Mouse (Mus musculus): ENCODE data around the gene Car2. TPM values are rescaled to one million over a fixed set of nuclear protein-coding genes. Genes with fewer than 3 reads are reported as not detected.
A peak's percentile ranks its signal among the peaks of the same experiment; 100 is the strongest.

The Car2 gene
- total RNA-seq (2021) = 100 to 1,000 TPM; 148 to 150 TPM

DNA sequence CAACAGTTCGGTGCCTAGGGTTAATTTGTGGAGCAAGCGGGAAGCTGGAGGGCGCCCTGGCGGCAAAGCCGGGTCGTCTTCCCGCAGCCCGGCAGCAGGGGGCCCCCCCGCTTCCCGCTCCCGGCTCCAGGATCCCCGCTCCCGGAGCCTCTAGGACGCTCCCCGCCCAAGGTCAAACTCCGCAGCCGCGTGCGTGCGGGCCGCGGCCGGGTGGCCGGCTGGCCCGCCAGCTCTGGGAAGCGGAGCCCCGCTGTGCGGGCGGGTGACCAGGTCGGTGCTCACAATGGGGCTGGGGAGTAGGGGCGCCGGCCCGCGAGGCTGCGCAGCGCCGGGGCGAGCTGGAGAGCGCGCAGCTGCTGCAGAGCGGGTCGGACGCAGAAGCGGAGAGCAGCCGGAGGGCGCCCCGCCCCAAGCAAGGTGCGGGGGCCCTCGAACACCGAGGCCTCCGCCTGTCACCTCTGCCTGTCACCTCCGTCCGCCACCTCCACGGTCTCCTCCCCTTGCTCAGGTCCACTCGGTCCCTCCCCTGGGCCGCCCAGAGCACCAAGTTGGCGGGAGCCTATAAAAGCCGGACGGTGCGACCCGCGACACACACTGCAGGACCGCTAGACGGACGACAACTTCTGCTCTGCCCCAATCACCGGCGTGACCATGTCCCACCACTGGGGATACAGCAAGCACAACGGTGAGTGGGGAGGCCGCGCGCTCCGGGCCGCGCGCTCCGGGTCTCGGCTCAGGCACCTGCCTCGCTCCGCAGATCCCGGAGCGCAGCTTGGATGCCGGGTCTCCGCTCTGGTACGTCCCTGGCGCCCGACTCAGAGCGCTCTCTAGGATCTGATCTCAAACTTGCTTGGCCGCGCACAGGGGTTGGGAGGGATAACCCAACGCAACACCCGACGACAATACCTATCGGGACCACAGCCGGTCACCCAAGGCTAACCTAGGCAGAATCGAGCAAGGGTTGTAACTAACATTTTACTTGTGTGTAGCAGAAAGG is at the start of gene Car2:
Gene Car2 (plus strand): TSS at position 172 of the 997 bp plus-strand sequence.
- DNase-seq = peak; percentile 80 to 81

DNA sequence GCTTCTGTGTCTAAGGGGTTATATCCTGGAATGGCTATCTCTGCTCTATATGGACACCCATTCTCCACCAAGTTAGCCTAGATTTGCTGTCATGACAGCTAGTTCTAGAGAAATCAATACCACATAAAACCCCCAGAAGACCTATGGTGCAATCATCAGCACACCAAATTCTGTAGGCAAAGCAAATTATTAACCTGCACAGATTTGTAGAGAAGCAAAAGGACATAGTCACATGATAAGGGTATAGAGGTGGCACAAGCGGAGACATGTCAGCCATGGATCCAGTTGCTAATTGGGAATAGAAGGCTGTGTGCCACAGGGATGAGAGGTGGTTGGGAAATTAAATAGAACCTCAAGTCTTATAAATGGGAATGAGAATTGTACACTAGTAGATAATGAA is 47.1 kb upstream of the Car2 start:
- DNase-seq = no peak

DNA sequence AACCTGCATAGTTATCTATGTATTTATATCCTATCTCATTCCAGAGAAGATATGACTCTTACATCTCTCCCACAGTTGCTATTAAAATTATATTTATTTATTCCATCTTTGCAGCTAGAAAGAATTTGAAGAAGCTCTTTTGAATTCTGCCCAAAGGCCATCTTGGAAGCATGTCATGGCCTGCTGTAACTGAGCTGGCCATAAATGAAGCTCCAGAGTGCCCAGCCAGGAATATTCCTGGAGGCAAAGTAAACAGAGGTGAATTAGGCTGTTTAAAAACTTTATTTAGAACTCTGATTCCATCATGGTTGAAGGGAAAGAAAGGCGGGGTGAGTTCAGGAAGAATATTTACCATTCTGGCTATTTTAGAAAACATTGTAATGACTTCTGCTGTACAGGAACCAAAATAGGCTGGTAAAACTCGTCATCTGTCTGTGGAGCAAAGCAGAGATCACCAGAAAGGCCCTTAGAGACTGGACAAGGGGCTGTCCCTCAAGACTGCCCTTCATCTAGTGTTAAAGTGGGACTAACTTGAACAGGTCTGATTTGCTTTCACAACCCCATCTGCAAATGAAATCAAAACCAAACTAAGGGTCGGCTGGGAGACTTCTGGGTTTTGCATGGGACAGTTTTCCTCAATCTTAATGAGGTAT is 46.5 kb upstream of the Car2 start:
- DNase-seq = no peak

DNA sequence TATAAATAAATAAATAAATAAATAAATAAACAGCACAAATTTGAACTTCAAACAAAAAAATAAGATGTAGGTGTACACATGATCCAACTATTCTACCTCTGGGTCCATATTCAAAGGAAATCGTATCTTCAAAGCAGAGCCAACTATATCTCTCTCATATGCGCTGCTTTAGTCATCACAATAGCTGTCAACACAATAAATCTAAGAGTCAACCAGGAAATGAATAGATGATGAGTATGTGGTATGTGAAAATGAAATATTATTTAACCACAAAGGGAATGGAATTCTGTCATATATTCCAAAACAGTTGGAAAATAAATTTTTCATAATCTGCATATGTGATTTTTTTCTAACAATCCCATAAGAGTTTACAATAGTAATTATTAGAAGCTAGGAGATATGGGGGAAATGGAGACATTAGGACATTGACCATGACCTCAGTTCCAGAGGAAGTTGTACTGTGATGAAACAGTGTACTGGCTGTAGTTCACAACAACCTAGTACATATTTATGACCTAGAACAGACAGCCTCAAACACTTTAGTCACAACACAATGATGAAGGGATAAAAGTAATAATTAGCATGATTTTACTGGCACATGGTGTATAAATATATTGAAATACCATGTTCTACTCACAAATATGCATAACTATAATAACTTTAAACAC is 37.4 kb upstream of the Car2 start:
- DNase-seq = no peak

DNA sequence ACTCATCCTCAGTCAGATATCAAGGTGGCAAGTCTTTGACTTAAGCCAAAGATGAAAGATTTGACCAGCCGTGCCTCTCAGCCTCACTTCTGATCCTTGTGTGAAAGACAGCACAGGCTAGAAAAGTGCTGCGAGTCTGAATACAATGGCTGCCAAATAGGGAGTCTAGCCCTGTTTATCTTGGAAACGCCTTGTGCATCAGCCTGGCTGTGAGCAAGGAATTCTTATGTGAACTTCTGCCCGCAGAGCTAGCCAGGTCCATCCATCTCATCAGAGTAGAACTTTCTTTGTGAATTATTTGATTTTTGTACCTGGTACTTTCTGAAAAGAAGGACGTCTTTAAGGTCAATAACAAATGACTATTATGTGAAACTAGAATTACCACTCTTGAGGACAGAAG is 32.1 kb upstream of the Car2 start:
- DNase-seq = no peak

DNA sequence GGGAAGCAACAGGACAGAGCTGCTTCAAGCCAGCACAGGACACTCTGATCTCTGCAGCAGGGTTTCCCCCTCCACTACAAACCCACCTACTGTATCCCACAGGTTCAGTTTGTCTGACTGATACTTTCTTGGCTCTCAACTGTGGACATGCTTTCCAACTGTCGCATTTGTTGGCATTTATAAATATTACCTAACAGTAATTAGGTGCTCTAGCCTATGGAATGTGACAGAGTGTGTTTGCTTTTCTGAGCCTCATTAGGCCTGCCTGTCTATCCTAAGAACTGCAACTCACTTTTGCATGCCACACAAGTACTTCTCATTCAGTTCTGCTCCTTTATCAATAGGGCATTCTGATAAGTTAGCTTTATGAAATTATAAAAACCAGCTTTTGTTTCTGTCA is 31.6 kb upstream of the Car2 start:
- no peak for DNase-seq

DNA sequence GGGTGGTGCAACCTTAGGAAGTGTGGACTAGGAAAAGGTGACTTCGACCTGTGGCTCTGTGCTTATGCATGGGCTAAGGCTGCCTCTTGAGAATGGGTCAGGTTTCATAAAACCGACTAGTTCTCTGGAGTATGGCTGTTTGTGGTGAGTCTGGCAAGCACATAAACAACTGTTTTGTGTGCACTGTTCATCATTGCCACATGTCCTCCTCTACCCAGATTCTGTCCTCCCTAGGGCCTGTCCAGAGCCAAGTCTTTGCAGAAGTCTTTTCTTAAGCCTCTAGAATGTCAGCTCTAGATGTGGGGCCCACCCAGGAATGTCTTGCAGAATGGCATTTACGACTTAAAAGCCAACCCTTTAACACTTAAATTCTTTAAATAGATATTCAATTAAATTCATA is 28.2 kb upstream of the Car2 start:
- no peak for DNase-seq

DNA sequence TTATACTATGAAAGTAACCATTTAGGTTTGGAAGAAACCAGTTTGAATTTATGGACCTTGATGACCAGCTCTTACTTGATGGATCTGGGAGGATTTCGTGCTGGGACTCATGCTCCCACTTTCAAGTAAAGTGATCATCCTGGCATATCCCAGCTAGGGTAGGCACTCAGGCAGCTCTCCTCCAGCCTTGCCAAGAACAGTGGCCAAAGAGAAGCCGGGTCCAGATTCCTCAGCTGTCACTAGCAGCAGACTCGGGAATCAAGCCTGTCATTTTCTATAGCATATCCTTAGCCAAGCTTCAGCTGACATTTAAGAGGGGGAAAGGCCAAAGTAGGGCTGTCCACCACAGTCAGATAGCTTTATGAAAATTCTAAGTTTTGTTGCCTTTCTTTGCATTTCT is 25.8 kb upstream of the Car2 start:
- DNase-seq = no peak

DNA sequence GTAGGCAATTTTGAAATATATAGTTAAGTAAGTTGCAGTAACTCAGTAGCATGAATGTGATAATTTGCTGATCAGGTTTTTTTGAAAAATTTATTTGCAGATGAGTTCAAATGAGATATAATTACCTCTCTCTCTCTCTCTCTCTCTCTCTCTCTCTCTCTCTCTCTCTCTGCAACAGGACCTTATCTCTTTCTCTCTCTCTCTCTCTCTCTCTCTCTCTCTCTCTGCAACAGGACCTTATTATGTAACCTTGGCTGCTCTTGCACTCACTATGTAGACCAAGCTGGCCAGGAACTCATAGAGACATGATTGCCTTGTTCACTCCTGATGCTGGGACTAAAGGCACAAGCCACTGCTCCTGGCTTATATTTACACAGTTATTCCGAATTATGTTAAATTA is 24.9 kb upstream of the Car2 start:
- no peak for DNase-seq

DNA sequence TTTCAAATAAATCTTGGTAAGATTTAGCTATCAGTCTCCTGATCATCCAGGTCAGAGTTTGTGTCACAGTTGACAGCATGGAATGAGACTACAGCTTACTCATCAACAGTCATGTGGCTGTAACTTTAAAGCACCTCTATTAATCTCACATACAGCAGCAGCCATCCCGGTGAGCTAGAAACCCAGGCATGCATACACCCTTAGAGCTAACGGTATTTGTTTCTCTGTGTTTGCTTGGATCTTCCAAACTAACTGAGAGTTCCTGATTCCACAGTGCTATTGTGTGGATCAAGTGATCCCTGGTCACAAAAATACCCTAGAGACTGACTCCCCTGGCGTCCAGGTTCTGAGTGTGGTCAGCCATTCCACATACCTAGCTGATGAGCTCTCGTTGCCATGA is 24.3 kb upstream of the Car2 start:
- DNase-seq = no peak

DNA sequence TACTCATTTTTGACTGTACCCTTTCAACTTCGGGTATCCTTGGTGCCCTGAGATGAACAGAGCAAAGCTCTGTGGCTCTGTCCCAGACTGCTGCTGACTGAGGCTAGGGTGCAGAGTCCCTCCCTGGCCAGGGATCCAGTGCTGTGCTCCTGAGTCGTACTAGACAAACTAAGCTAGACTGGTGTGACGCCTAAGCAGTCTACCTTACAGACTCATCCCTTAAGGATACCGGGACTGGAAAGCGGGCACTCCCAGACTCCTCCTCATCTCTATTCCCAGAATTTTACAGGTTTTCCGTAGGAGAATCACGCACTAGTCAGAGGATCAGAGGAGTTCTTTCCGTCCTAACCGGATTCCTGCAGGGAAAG is 23.4 kb upstream of the Car2 start:
- no peak for DNase-seq

DNA sequence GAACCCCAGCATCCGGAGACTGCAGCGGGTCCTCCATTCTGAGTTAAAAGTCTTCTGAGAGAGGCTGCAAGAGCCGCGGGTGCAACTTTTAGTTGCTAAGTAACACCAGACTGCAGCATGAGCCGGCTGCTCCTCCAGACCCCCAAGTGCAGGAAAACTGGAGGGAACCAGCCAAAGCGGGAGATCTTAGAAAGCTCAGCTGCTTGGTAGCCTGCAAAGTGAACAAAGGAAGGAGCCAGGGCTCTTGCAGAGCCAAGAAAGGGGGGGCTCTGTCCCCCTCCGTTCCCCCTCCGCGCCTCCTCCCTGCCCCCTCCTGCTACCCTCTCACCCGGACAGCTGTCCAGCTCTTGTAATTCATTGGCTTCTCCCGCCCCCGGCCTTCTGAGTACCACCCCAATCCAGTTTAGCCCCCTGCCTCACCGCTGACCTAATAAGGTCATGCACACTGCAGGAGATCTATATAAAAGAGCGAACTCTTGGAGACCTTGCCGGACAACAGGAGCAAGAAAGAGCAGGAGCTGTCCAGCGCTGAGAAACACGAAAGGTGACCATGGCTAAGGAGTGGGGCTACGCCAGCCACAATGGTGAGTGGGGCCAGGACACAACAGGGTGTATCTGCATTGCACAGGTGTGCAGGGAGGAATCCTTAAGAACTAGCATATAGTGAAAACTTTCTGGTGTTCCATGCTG is 22.9 kb upstream of the Car2 start, which contains the start of gene Car3:
Gene Car3 (plus strand): TSS at position 491 of the 690 bp plus-strand sequence.
- DNase-seq = peak in 1 of 2 experiments; percentile 9

DNA sequence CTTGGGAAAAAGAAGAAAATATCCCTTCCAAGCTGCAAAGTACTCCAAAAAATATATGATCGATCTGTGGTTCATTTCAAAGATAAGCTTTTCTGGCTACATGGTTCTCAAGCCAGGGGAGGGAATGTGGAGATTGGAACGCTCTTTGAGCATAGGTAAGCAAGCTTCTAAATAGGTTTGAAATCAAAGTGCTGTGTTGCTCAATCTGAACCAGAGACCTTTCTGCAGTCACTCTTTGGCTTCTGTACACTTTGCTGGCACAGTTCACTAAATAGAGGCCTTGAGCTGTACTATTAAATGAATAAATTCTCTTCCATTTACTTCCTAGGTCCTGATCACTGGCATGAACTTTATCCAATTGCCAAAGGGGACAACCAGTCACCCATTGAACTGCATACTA is 22.2 kb upstream of the Car2 start:
- DNase-seq = no peak

DNA sequence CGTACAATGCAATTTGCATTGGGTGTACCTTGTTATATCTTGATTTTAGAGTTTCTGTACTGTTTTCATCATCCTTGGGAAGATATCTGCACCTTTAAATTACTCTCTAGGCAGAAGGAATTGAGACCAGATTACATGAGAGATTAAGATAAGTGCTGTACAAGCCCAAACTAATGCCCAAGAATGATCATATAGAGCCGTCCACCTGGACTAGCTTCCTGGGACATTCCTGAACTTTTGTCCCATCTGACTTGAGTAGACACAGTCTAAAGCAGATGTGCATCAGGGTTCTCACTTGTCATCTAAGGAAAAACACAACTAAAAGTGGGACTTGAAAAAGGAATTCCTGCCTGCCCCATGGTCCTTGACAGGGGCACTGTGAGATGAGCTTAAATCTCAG is 20.1 kb upstream of the Car2 start:
- no peak for DNase-seq

DNA sequence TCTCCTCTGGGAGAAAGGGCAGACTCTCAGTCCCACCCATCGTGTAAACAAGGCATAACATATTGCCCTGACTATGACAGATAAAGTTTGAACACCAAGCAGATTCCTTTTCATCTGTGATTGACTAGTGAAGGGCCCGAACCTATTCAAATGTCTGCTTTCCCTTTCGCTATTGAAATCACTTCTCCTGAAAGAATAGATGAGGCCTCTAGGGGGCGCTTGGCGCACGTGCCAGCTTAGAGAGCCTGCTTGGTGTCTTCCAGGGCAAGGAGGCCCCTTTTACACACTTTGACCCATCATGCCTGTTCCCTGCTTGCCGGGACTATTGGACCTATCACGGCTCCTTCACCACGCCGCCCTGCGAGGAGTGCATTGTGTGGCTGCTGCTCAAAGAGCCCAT is 16.3 kb upstream of the Car2 start:
- peak; percentile 30 to 51 for DNase-seq

DNA sequence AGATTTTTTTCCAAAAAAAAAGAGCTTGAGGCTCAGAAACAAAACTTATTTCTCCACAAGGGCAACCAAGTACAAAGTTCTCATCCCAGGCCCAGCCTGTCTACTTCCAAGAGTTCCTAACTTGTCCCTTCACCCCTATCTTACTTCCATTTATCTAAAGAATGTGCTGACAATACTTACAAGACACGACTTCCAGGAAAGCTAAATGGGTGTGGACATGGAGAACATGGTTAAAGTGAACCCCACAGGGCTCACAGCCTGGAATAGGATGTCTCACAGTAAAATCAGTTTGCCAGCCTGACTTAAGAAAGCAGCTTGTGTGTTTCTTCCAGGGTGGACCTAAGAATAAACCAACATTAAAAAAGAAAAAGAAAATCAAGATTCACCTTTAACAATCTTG is 15.5 kb upstream of the Car2 start:
- DNase-seq = no peak

DNA sequence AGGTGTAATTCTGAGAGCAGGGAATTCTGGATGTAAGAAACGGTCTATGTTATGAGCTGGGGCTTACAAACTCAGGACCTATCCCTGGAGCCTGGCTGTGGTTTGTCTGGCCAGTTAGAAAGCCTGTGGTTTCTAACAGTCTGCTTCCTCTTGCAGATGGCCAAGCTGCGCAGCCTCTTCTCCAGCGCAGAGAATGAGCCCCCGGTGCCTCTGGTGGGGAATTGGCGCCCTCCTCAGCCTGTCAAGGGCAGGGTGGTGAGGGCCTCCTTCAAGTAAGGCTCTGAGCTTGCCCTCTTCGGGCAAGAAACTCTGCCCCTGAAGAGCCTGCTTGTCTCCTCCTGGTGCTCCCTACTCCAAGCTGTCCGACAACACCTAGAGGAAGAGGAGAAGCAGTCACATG is 14.7 kb upstream of the Car2 start:
- DNase-seq = no peak

DNA sequence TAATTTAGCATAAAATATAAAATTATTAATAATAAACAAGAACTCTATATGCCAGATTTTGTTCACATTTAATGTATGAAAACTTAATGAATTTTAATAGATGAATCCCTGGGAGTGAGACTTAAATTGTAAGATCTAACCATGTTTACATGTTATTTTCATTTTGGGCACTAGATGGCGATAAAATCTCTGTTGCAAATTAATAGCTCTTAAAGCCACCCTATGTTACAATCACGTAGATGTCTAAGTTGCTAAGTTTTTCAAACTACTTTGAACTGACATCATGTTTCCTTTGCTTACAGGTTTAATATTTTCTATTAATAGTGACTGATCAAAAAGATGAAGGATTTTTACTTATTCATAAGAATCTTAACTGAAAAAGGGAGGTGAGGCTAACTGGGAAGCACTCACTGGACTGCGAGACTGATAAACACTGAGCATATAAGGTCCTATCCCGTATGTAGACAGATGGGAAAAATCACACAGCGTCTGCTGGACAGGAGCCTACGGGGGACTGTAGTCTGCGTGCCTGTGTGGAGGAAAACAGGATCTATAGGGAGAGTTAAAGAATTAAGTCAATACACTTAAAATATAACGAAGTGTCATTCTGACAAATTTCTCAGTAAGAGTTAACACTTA is 11.6 kb upstream of the Car2 start:
- no peak for DNase-seq

DNA sequence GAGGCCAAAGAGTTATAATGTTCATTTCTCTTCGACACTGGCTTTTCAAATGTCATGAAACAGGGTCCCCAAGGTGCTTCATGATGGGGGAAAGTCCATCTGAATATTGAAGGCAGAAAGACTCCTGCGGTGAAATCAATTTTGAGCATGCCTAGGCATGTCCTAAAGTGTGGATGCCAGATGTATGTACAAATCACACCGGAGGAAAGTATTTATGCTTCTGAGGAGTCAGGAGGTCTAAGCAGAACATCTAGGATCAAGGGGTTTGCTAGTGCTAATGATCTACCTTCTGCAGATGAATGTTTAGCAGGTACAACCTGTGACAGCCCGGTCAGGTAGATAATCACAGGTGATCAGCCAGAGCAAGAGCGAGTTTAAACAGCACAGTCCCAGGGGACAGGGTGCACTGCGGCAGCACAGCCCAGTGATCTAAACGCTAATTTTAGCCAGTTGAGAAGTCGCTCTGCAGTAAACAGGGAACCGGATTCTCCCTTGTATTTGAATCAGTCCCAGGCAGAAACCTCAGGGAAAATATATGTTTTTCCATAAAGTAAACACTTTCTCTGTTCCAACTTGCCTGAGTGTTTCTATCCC is 9.7 kb upstream of the Car2 start:
- no peak for DNase-seq

DNA sequence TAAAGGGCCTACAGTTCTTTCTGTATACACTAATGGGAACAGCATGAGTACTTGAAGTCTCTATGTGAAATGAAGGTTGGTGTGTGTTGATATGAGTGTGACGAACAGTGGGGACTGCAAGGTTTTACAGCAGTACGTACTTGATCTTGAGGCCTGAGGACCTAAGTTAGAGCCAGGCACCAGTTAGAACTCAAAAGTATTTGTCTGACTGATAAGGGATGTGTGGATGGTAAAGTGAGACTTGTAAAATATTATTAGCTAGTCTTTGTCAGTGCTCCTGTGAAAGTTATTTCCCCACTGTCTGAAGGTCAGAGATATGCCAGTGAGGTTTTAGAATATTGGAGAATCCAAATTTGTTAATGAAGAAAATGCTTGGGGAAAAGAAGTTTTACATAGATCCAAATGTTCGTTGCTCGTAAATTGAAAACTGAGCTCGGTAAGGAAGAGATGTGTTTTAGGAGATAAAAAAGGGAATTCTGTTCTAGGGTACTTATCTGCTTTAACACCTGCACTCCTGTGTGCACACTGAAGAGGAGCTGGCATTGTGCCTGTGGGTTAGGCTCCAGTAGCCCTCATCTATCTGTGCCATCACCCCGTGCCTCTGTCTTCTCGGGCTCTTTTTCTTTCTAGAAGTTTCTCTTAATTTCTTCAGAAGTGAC is 8.7 kb upstream of the Car2 start:
- DNase-seq = no peak

DNA sequence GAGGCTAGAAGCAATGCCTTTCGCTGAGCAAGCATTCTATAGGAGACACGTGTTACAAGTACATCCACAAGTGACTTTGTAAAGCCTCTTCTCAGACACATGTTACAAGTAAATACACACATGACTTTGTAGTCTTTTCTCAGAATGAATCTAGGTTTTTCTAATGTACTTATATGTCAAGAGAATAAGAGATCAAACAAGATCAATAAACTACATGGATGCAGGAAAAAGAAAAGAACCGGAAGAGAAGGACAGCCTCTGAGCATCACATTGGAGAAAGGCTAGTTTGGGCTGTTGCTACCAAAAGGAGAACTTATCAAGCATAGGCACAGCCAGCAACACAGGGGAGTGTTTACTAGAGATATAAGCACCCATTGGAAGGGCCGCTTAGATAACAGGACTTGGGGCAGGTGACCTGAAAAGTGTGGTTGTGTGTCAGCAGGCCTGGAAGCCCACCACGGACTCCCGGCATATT is 7.3 kb upstream of the Car2 start:
- no peak for DNase-seq
